Mouse (Mus musculus) urinary bladder, postnatal 25 days (tissue): ENCODE results near the gene Slc7a11.
"Not testable (repeated sequence)": the region's sequence is repeated elsewhere in the genome, so short reads cannot be mapped to it uniquely, and the experiment has no call there.

Experiments used
- DNase-seq: peaks from one replicate; pipeline ENCODE4 v3.0.0; 2022; ENCODE audit warnings: low spot score

Slc7a11 gene

GRCm38 (mm10) chr3:50443421-50443916, at the start of gene Slc7a11:
Slc7a11 (minus strand) TSS chr3:50443614.
- DNase-seq = no peak

DNA sequence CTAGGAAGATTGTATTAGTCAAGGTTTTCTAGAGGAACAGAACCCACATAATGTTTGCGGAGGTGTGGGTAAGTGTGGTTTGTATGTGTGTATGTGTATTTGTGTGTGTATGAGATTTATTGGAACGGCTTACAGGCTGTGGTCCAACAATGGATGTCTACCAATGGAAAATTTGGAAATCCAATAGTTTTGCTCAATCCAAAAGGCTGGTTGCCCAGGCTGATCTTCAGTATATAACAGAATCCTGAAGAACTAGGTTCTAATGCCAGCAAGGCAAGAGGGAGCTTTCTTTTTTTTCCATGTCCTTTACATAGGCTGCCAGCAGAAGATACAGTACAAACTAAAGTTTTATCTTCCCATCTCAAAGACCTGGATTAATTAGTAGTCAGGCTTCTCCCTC, 48.3 kb upstream of the Slc7a11 start:
- no peak for DNase-seq

DNA sequence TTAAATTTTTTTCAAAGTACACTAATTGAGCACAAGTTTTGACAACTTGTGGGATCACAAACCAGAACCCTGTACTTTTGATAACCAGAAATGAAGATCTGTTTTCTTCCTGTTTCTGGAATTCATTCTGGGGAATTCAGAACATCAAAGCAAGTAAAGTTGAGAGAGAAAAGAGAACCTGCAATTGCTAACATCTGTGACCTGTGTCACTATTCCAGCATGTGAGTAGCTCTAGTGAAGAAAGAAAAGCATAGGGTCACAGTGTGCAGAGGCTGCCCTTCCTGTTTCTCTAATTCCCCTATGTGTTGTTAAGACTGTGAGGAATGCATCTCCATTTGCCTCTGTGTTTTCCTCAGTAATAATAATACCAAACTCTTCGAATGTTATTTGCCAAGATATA, 40.7 kb upstream of the Slc7a11 start:
- no peak for DNase-seq

DNA sequence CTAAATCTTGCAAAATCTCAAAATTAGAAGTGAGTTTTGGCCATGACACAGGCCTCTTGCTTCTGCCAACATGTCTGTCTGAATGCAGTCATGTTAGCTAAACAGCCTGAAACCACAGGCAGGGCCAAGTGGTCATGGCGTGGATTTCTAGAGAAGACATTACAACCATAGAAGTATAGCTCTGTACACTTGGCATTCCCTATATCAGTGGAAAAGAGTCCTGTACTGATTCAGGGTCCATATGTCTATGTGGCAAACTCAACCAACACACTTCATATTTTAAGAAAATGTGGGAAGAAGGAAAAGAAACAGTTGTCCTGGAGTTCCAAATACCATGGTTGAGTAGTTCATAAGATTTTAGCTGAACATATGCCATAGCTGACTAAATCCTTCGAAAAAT, 18.8 kb upstream of the Slc7a11 start:
- no peak for DNase-seq

DNA sequence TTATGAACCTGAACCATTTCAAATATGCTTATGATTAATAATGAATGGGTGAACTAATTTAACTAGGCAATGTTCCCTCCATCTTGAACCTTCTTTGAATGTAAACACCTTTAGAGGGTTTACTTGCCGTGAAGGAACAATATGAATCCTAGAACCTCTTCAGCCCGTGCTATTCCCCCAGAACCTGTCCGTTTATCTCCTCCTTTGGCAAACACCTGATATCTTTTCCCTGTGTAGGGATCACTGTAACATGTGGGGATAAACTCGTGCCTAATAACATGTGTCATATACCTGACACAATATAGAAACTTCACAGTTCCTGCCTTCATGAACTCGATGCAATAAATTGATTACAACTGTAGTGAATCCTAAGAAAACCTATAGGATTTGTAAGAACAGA, 13.7 kb upstream of the Slc7a11 start:
- no peak for DNase-seq

- DNase-seq = no peak
These were observed 13.2 kb upstream of the Slc7a11 start for GRCm38 (mm10) chr3:50456564-50456963.

DNA sequence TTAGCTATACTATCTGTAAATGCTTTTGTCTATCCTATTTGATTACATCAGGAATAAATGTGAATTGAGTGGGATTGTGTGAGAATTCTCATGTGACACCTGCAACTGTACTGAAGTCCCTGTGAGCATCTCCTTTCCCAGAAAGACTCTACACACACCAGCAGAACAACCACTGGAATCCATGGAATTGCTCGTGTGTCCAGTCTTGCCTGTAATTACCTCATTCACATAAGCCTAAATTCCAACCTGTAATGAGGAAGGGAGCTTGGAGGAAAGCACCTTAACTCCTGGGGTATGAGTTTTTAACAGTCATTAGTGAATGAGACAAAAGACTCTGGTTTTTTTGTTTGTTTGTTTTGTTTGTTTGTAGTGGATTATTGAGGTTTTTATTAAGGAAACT, 12.6 kb upstream of the Slc7a11 start:
- no peak for DNase-seq

- no peak for DNase-seq
These were observed 1.8 kb upstream of the Slc7a11 start for GRCm38 (mm10) chr3:50445050-50445775.

GRCm38 (mm10) chr3:50443942-50444341, 528 bp upstream of the Slc7a11 start:
- no peak for DNase-seq

GRCm38 (mm10) chr3:50442341-50443292, 797 bp downstream of the Slc7a11 start:
- DNase-seq = no peak

- DNase-seq = no peak
These were observed 2.1 kb downstream of the Slc7a11 start for GRCm38 (mm10) chr3:50441330-50441729.

GRCm38 (mm10) chr3:50440409-50440808, 3.0 kb downstream of the Slc7a11 start:
- no peak for DNase-seq

- DNase-seq = no peak
These were observed 4.0 kb downstream of the Slc7a11 start for GRCm38 (mm10) chr3:50439429-50439828.

DNA sequence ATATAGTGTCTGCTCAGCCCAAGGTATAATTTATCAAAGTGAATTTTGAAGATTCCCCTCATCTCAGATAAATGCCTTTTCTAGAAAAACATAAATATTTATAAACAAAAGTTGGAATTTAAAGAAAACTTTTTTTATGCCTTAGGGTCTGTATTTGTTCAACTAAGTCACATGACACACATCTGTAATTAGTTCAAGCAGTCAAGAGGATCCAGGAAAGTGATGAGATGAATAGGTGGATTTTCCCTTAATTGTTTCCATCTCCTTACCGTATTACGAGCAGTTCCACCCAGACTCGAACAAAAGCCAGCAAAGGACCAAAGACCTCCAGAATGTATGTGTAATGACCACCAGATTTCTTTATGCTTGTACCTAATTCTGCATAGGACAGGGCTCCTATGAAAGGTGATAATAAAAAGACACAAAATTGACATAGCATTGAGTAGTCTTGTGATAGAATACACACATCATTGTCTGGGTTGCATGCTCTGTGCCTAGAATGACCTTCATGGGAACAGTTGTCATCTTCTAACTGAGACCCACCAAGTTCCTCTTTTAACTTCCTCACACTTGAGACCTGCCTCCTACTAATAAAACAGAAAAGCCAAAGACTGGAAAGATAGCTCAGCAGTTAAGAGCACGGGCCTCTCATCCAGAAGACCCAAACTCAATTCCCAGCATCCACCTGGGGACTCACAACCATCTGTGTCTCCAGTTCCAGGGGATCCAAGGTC, 4.7 kb downstream of the Slc7a11 start:
- no peak for DNase-seq

DNA sequence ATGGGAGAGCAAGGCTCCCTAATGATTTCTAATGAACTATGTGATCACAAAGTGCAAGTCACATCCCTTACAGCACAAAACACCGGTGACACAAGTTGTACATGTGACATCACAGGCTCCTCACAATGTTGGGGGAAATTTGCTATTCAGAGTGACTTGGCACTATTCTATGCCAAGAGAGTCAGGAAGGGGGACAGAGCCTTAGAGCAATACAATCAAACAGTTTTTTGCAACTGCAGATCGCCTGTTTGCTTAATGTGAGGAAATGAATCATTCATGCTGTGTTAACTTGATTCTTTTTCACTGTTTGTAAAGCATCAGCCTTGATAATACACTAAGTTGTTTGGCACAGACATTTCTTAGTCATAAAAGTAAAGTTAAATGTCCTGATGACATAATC, 5.3 kb downstream of the Slc7a11 start:
- not testable (repeated sequence) for DNase-seq

GRCm38 (mm10) chr3:50436409-50436808, 7.0 kb downstream of the Slc7a11 start:
- DNase-seq = not testable (repeated sequence)

- DNase-seq = no peak
These were observed 9.6 kb downstream of the Slc7a11 start for GRCm38 (mm10) chr3:50433831-50434230.

- no peak for DNase-seq
These were observed 12.6 kb downstream of the Slc7a11 start for GRCm38 (mm10) chr3:50430811-50431210.

DNA sequence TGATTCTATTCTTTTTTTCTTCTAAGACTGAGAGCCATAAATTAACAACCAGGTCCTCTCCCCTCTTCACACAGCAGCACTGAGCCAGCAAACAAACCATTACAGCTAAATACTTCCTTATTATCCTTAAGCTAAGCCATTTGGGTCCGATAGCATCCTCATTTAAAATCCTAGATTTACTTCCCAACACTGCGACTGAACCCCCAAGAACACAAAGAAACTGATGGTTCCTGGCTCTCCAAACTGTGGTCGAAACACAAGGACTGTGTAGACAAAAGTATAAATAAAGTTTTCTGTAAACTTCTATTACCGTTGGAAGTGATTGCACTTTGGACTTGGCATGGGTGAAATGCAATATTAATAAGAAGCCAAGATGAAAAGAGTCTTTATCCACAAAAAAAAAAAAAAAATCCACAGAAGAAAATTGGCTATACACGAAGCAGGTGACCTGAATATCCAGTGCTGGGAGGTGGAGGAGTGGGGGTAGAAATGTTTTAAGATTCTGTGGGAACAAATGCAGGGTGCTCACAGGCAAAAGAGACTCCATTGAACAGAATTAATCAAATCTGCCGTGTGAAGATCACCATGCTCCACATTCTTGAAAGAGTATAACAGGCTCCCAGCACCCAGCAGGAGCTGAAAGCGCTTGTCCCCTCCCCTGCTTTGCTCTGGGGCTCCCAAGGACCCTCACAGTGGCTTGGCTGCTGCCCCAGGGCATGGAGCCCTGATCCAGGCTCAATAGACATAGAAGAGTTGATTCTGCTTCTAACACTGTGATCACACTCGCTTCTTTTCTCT, 21.7 kb downstream of the Slc7a11 start:
- no peak for DNase-seq

DNA sequence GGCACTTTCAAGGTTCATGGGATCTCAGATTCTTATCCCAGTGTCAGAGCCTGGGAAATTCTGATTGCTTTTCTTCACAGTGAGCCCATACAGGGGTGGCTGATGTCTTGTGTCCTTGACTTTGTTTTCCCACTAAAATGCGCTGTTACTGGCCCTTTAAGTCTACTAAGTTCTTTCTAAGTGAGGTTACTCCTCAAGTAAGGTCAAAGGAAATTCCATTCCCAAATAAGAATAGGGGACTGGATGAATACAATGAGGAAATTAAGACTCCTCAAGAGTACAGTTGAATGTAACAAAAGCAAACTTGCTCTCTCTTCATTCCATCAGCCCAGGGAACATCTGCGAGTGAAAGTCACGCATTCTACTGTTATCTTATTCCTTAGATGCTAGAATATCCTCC, 24.3 kb downstream of the Slc7a11 start:
- no peak for DNase-seq

DNA sequence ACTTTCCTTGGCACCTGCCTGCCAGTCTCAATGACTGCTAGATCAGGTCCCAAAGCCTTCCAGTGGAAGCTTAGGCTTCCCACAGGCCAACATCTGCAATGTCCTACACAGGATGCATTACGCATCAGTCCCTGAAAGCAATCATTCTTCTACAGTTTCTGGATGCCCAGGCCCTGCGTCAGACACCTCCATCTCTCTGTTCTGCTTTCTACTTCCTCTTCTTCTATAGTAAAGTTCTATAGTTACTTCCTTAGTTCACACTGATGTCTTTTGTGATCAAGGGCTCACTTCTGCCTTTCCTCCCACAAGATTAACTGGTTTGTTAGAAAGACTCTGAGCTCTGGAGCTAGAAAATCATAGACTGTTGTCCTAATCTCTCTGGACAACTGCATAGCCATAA, 36.6 kb downstream of the Slc7a11 start:
- no peak for DNase-seq
